Mouse (Mus musculus): ENCODE measurements around the gene Spsb1.

DNA sequence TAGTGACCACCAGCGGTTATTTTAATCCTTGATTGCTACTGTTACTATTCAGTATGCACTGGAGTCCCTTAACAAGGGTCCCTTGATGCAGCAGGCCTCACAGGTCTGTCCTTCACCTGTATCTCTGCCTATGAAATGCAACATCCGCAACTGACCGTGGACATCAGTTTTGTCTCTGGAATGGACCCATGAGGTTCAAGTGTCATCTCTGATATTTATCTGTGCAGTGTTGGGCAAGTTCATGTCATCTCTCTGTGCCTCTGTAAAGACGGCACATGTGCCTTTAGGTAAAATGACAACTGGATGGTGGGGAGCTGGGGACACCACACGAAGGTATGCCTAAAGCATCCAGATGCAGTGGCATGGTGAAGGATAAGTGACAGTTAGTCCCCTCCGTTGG, 96.7 kb downstream of the Spsb1 start:
- no peak for TF ChIP-seq CTCF (IDR thresholded peaks at IDR 0.05)
- no peak for TF ChIP-seq EP300 (IDR thresholded peaks at IDR 0.05)

Data from lung, postnatal 0 days (tissue).